Mouse (Mus musculus): ENCODE measurements around the gene Ube2g1. TPM values are rescaled to one million over a fixed set of nuclear protein-coding genes. Genes with fewer than 3 reads are reported as not detected.

Gene Ube2g1
- polyA plus RNA-seq, 1 experiment from 2014 or later = 91.5 TPM

- no peak for DNase-seq (ENCODE audit: low spot score)
- no peak overlapping the region for H3K27ac ChIP-seq (replicated peaks)
- H3K4me3 ChIP-seq = no peak overlapping the region
- H3K36me3 ChIP-seq (replicated peaks) = peaks cover 54% of the 10 kb centered on the region
- 87% methylated on average over 3 of the region's 3 CpGs for WGBS
- H3K4me1 ChIP-seq = no peaks in the 10 kb centered on the region
- H3K27me3 ChIP-seq (replicated peaks; ENCODE audit: low read depth, poor library complexity, severe bottlenecking) = no peaks in the 10 kb centered on the region
- no peaks in the 10 kb centered on the region for H3K9me3 ChIP-seq
Measured at GRCm38 (mm10) chr11:72718161-72718560, 111.1 kb downstream of the Ube2g1 start.

GRCm38 (mm10) chr11:72723165-72723564 is 116.1 kb downstream of the Ube2g1 start:
- no peak overlapping the region for H3K27ac ChIP-seq (replicated peaks)
- H3K36me3 ChIP-seq (replicated peaks) = peaks cover 40% of the 10 kb centered on the region
- WGBS = 60% methylated on average over 2 of the region's 2 CpGs
- no peaks in the 10 kb centered on the region for H3K9me3 ChIP-seq
- no peaks in the 10 kb centered on the region for H3K27me3 ChIP-seq (replicated peaks; ENCODE audit: low read depth, poor library complexity, severe bottlenecking)
- no peak for DNase-seq (ENCODE audit: low spot score)
- no peak overlapping the region for H3K4me3 ChIP-seq
- no peaks in the 10 kb centered on the region for H3K4me1 ChIP-seq

- DNase-seq (ENCODE audit: low spot score) = no peak
- H3K36me3 ChIP-seq (replicated peaks) = peaks cover 44% of the 10 kb centered on the region
- no peaks in the 10 kb centered on the region for H3K27me3 ChIP-seq (replicated peaks; ENCODE audit: low read depth, poor library complexity, severe bottlenecking)
- no peaks in the 10 kb centered on the region for H3K9me3 ChIP-seq
- no peak overlapping the region for H3K27ac ChIP-seq (replicated peaks)
- H3K4me1 ChIP-seq = no peaks in the 10 kb centered on the region
- no peak overlapping the region for H3K4me3 ChIP-seq
Measured at GRCm38 (mm10) chr11:72723871-72724270, 116.8 kb downstream of the Ube2g1 start.

GRCm38 (mm10) chr11:72726023-72726422 is 118.9 kb downstream of the Ube2g1 start:
- Histone ChIP-seq H3K27ac (replicated peaks) (no peak overlapping the region), H3K9me3 (no peaks in the 10 kb centered on the region), H3K36me3 (replicated peaks) (peaks cover 65% of the 10 kb centered on the region), H3K4me3 (no peak overlapping the region), H3K4me1 (no peaks in the 10 kb centered on the region), H3K27me3 (replicated peaks; ENCODE audit: low read depth, poor library complexity, severe bottlenecking) (no peaks in the 10 kb centered on the region)
- no peak for DNase-seq (ENCODE audit: low spot score)

DNA sequence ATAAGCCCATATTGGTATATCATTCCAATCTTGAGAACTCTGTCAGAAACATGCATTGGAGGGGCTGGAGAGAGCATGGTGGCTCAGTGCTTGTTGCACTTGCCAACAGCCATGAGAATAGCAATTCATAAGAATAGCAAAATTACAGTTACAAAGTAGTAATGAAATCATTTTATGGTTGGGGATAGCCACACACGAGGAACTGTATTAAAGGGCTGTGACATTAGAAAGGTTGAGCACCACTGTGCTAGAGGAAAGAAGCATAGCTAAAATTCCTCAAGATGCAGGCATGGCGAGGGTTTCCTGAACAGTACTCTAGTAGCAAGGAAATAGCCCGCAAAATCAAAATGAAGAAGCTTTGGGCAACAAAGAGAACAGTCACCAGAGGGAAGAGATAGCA is 126.7 kb downstream of the Ube2g1 start:
- H3K27ac ChIP-seq (replicated peaks) = no peak overlapping the region
- H3K4me1 ChIP-seq = no peaks in the 10 kb centered on the region
- H3K27me3 ChIP-seq (replicated peaks; ENCODE audit: low read depth, poor library complexity, severe bottlenecking) = no peaks in the 10 kb centered on the region
- H3K4me3 ChIP-seq = no peak overlapping the region
- no peaks in the 10 kb centered on the region for H3K9me3 ChIP-seq
- peaks cover 88% of the 10 kb centered on the region for H3K36me3 ChIP-seq (replicated peaks)
- 91% methylated on average over 3 of the region's 3 CpGs for WGBS
- no peak for DNase-seq (ENCODE audit: low spot score)

GRCm38 (mm10) chr11:72734840-72735518 is 127.9 kb downstream of the Ube2g1 start:
- no peaks in the 10 kb centered on the region for H3K9me3 ChIP-seq
- H3K4me3 ChIP-seq = no peak overlapping the region
- no peaks in the 10 kb centered on the region for H3K4me1 ChIP-seq
- 89% methylated on average over 4 of the region's 4 CpGs for WGBS
- H3K36me3 ChIP-seq (replicated peaks) = peaks cover 88% of the 10 kb centered on the region
- H3K27ac ChIP-seq (replicated peaks) = no peak overlapping the region
- DNase-seq (ENCODE audit: low spot score) = no peak
- H3K27me3 ChIP-seq (replicated peaks; ENCODE audit: low read depth, poor library complexity, severe bottlenecking) = no peaks in the 10 kb centered on the region

GRCm38 (mm10) chr11:72735519-72735860 is 128.4 kb downstream of the Ube2g1 start:
- H3K27ac ChIP-seq (replicated peaks) = no peak overlapping the region
- DNase-seq (ENCODE audit: low spot score) = no peak
- no peaks in the 10 kb centered on the region for H3K4me1 ChIP-seq
- H3K36me3 ChIP-seq (replicated peaks) = peaks cover 88% of the 10 kb centered on the region
- no peak overlapping the region for H3K4me3 ChIP-seq
- WGBS = 83% methylated on average over 2 of the region's 2 CpGs
- H3K27me3 ChIP-seq (replicated peaks; ENCODE audit: low read depth, poor library complexity, severe bottlenecking) = no peaks in the 10 kb centered on the region
- H3K9me3 ChIP-seq = no peaks in the 10 kb centered on the region

Small RNA genes within 50 kb of the gene (microRNA-seq; reads per million reads assigned to microRNA genes)
- not detected for gene Gm25678

Other genes starting within 250 kb of the Ube2g1 start
- 6.3 and 7.2 TPM in 2 replicates for gene Tekt1, start 244.8 kb upstream of the Ube2g1 start, polyA plus RNA-seq (2016; fragmentation: Nextera tagmentation; extraction: Ambion mirVana)
- 16.4 and 16.6 TPM in 2 replicates for gene Smtnl2, start 195.6 kb upstream of the Ube2g1 start, polyA plus RNA-seq (2016; fragmentation: Nextera tagmentation; extraction: Ambion mirVana)
- gene Ggt6, start 171.8 kb upstream of the Ube2g1 start, polyA plus RNA-seq (2016; fragmentation: Nextera tagmentation; extraction: Ambion mirVana) = 0.10 TPM in 1 of 2 replicates, not detected in the other
- 257 and 263 TPM in 2 replicates for gene Mybbp1a, start 165.9 kb upstream of the Ube2g1 start, polyA plus RNA-seq (2016; fragmentation: Nextera tagmentation; extraction: Ambion mirVana)
- gene Spns2, start 117.4 kb upstream of the Ube2g1 start, polyA plus RNA-seq (2016; fragmentation: Nextera tagmentation; extraction: Ambion mirVana) = 3.3 TPM in 2 replicates
- gene Spns3, start 56.8 kb upstream of the Ube2g1 start, polyA plus RNA-seq (2016; fragmentation: Nextera tagmentation; extraction: Ambion mirVana) = 0.04 and 0.14 TPM in 2 replicates
- 26.3 and 26.5 TPM in 2 replicates for gene Ankfy1, start 82.7 kb downstream of the Ube2g1 start, polyA plus RNA-seq (2016; fragmentation: Nextera tagmentation; extraction: Ambion mirVana)
- 3.9 and 4.5 TPM in 2 replicates for gene Cyb5d2, start 188.9 kb downstream of the Ube2g1 start, polyA plus RNA-seq (2016; fragmentation: Nextera tagmentation; extraction: Ambion mirVana)
- gene Zzef1, start 188.9 kb downstream of the Ube2g1 start, polyA plus RNA-seq (2016; fragmentation: Nextera tagmentation; extraction: Ambion mirVana) = 6.4 and 7.1 TPM in 2 replicates

Data from embryonic facial prominence, embryonic 10.5 days (tissue).